Mouse (Mus musculus) C2C12 (cell line): ENCODE results near the gene Spen.

Experiments used
- CTCF ChIP-seq: IDR thresholded peaks from one replicate; pipeline ENCODE4 v1.5.1; 2011; ENCODE audit not compliant: control insufficient read depth, insufficient read depth, insufficient read length
- MYOD1 ChIP-seq: IDR thresholded peaks from one replicate; pipeline ENCODE4 v1.6.1; 2011; ENCODE audit warnings: low read depth; ENCODE audit not compliant: control insufficient read depth, insufficient read length
- MYOG ChIP-seq: IDR thresholded peaks from one replicate; pipeline ENCODE4 v1.6.1; 2011; ENCODE audit not compliant: control insufficient read depth, insufficient read length; ENCODE audit errors: extremely low read depth
- USF1 ChIP-seq: IDR thresholded peaks from one replicate; pipeline ENCODE4 v1.6.1; 2011; ENCODE audit warnings: low read depth, mild to moderate bottlenecking, control low read depth, moderate library complexity

GRCm38 (mm10) chr4:141458236-141458635 lies 80.2 kb downstream of the Spen start:
- TF ChIP-seq MYOG (no peak), CTCF (no peak), USF1 (no peak), MYOD1 (no peak)
